Mouse (Mus musculus) limb, embryonic 10.5 days (tissue): ENCODE data around the gene Xylt1. TPM values are rescaled to one million over a fixed set of nuclear protein-coding genes. Genes with fewer than 3 reads are reported as not detected.

Experiments
- DNase-seq: peaks from one replicate; pipeline ENCODE4 v3.0.0-alpha.2; 2017; ENCODE audit warnings: low spot score
- H3K27ac ChIP-seq: fragments of 300-500 bp; sonication (generic); 2 replicates; pipeline ENCODE4 v1.5.1; 2016; ENCODE audit warnings: mild to moderate bottlenecking
- H3K27me3 ChIP-seq: fragments of 300-500 bp; sonication (generic); 2 replicates; pipeline ENCODE4 v1.6.1; 2016; ENCODE audit warnings: low read depth, mild to moderate bottlenecking; ENCODE audit not compliant: poor library complexity, severe bottlenecking
- H3K36me3 ChIP-seq: fragments of 300-500 bp; sonication (generic); 2 replicates; pipeline ENCODE4 v1.6.1; 2016; ENCODE audit warnings: mild to moderate bottlenecking, moderate library complexity
- H3K4me1 ChIP-seq: fragments of 300-500 bp; sonication (generic); 2 replicates; pipeline ENCODE4 v1.6.1; 2016
- H3K4me3 ChIP-seq: fragments of 300-500 bp; sonication (generic); 2 replicates; pipeline ENCODE4 v1.5.1; 2016; ENCODE audit warnings: mild to moderate bottlenecking, moderate library complexity
- H3K9me3 ChIP-seq: fragments of 300-500 bp; sonication (generic); replicated peaks from 2 replicates; pipeline ENCODE4 v1.6.1; 2016; ENCODE audit warnings: mild to moderate bottlenecking
- WGBS: fragments of 180-500 bp; shearing (Covaris S2); methylation state at CpG from one replicate; pipeline ENCODE4 v1.1.7; 2016; 5-methylcytosine and 5-hydroxymethylcytosine counted together
- polyA plus RNA-seq: library from polyadenylated mRNA; unstranded; fragments of >200 nt; fragmentation: Nextera tagmentation; extraction: Ambion mirVana; gene quantifications from 2 replicates; pipeline ENCODE4 v1.2.1, GENCODE M21; 2016

Gene Xylt1
- polyA plus RNA-seq, 1 experiment from 2014 or later, result 0.91 TPM

DNA sequence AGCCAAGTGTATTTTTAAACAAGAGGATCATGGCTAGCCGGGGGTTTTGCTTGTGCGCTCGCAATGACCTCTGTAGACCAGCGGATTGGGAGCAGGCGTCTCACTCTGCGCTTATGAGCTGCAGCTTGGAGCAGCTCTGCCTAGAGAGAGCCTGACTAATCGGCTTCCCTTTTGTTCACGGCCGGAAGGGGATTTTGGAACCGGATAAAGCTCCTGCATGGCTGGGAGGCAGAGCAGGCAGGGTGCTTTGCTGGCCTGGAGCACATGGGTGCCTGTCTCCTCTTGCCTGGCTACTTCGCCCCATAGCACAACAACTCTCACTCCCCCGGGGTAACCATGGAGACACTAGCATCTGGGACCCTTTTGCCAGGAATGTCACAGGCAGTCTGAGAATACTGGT, 172.4 kb downstream of the Xylt1 start:
- H3K4me1 ChIP-seq, result peaks cover 49% of the 10 kb centered on the region

GRCm38 (mm10) chr7:117555735-117556134, 175.0 kb downstream of the Xylt1 start:
- DNase-seq, result no peak
- H3K9me3 ChIP-seq, result no peaks in the 10 kb centered on the region
- 82% methylated on average over 2 of the region's 2 CpGs for WGBS
- H3K4me1 ChIP-seq, result peaks cover 50% of the 10 kb centered on the region
- H3K36me3 ChIP-seq, result no peaks in the 10 kb centered on the region
- H3K4me3 ChIP-seq, result no peak overlapping the region
- no peak overlapping the region for H3K27ac ChIP-seq
- no peaks in the 10 kb centered on the region for H3K27me3 ChIP-seq

More for the DNA sequence above, 172.4 kb downstream of the Xylt1 start:
- DNase-seq, result no peak
- Histone ChIP-seq H3K9me3 (no peaks in the 10 kb centered on the region), H3K27ac (peak overlapping the region; percentile 19; the same call in 1 of the 2 replicates), H3K4me3 (no peak overlapping the region), H3K36me3 (no peaks in the 10 kb centered on the region), H3K27me3 (no peaks in the 10 kb centered on the region)
- WGBS, result 69% methylated on average over 12 of the region's 12 CpGs

DNA sequence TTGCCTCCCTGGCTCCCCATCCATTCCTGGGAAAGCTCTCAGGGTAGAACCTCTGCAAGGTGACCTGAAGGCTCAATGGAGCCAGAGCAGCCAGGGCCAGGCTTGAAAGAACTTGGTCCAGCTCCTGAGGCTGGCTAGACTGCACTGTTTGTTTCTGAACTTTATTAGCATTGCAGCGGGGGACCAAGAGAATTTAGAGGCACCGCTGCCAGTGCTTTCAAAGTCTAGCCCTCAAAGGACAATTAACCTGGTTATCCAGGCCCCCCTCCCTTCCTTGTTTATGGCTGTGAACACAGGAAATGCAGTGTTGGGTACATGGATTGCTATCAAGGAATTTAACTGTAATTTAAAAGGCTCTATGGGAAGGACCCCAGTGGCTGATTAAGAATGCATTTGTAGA, 177.4 kb downstream of the Xylt1 start:
- no peaks in the 10 kb centered on the region for H3K9me3 ChIP-seq
- H3K4me3 ChIP-seq, result no peak overlapping the region
- no peaks in the 10 kb centered on the region for H3K27me3 ChIP-seq
- no peaks in the 10 kb centered on the region for H3K36me3 ChIP-seq
- DNase-seq, result no peak
- WGBS, result 47% methylated on average over 2 of the region's 2 CpGs
- peaks cover 34% of the 10 kb centered on the region for H3K4me1 ChIP-seq
- H3K27ac ChIP-seq, result peak overlapping the region; percentile 51; the same call in 1 of the 2 replicates

- DNase-seq, result no peak
- H3K27ac ChIP-seq, result no peak overlapping the region; the same call in 1 of the 2 replicates
- H3K4me3 ChIP-seq, result no peak overlapping the region
- H3K36me3 ChIP-seq, result no peaks in the 10 kb centered on the region
- WGBS, result 53% methylated on average over 3 of the region's 3 CpGs
- H3K4me1 ChIP-seq, result peaks cover 31% of the 10 kb centered on the region
- H3K27me3 ChIP-seq, result no peaks in the 10 kb centered on the region
- H3K9me3 ChIP-seq, result no peaks in the 10 kb centered on the region
Measured at GRCm38 (mm10) chr7:117559051-117559450, 178.3 kb downstream of the Xylt1 start.

- H3K27ac ChIP-seq, result no peak overlapping the region
- 87% methylated on average over 9 of the region's 9 CpGs for WGBS
- DNase-seq, result no peak
Measured at GRCm38 (mm10) chr7:117563939-117564499, 183.2 kb downstream of the Xylt1 start.

GRCm38 (mm10) chr7:117564627-117565026, 183.8 kb downstream of the Xylt1 start:
- 83% methylated on average over 4 of the region's 4 CpGs for WGBS
- no peak for DNase-seq
- no peak overlapping the region for H3K4me3 ChIP-seq
- H3K36me3 ChIP-seq, result no peaks in the 10 kb centered on the region
- H3K9me3 ChIP-seq, result no peaks in the 10 kb centered on the region
- H3K4me1 ChIP-seq, result peaks cover 4% of the 10 kb centered on the region; the same call in 1 of the 2 replicates
- H3K27ac ChIP-seq, result no peak overlapping the region
- H3K27me3 ChIP-seq, result no peaks in the 10 kb centered on the region

More at GRCm38 (mm10) chr7:117563939-117564499, 183.2 kb downstream of the Xylt1 start:
- Histone ChIP-seq H3K27me3 (no peaks in the 10 kb centered on the region), H3K36me3 (no peaks in the 10 kb centered on the region), H3K4me3 (no peak overlapping the region), H3K9me3 (no peaks in the 10 kb centered on the region), H3K4me1 (peaks cover 4% of the 10 kb centered on the region; the same call in 1 of the 2 replicates)

DNA sequence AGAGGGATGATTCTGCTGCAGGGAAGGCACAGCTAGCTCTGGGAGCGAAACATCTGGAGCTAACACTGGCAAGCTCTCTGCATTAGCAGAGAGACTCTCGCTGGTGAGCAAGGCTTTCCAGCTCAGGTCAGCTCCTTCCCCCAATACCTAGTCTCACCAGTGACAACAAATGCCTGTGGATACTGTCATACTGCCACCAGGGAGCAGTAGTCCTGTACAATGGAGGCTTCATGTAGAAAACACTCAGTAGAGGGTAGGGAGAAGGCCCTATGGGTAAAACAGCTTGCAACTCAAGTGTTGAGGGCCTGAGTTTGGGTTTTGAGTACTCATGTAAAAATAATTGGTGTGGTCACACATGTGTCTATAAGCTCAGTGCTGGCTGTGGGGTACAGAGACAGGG, 185.3 kb downstream of the Xylt1 start:
- DNase-seq, result no peak
- Histone ChIP-seq H3K27me3 (no peaks in the 10 kb centered on the region), H3K36me3 (no peaks in the 10 kb centered on the region), H3K27ac (no peak overlapping the region), H3K4me1 (peaks cover 4% of the 10 kb centered on the region; the same call in 1 of the 2 replicates), H3K9me3 (no peaks in the 10 kb centered on the region), H3K4me3 (no peak overlapping the region)
- WGBS, result 81% methylated on average over 2 of the region's 2 CpGs

DNA sequence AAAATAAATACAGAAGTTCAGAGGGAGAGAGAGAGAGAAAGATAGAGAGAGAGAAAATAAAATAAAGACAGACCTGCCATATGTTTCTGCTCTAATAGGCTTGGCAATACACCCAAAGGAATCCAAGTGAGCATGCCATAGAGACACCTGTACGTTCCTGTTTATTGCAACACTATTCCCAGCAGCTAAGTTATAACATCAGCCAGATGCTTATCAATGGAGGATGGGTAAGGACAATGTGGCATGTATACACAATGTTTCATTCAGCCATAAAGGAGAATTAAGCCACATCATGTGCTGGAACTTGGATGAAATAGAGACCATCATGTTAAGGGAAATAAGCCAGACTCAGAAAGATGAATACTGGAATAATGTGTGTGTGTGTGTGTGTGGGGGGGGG, 186.1 kb downstream of the Xylt1 start:
- Histone ChIP-seq H3K9me3 (no peaks in the 10 kb centered on the region), H3K4me1 (peaks cover 4% of the 10 kb centered on the region; the same call in 1 of the 2 replicates), H3K27ac (no peak overlapping the region), H3K36me3 (no peaks in the 10 kb centered on the region), H3K27me3 (no peaks in the 10 kb centered on the region), H3K4me3 (no peak overlapping the region)
- no peak for DNase-seq
- 95% methylated on average over 1 of the region's 1 CpGs for WGBS

GRCm38 (mm10) chr7:117567252-117567651, 186.5 kb downstream of the Xylt1 start:
- H3K9me3 ChIP-seq, result no peaks in the 10 kb centered on the region
- H3K27ac ChIP-seq, result no peak overlapping the region
- no peaks in the 10 kb centered on the region for H3K36me3 ChIP-seq
- DNase-seq, result no peak
- H3K27me3 ChIP-seq, result no peaks in the 10 kb centered on the region
- H3K4me3 ChIP-seq, result no peak overlapping the region
- WGBS, result 75% methylated on average over 5 of the region's 5 CpGs
- peaks cover 4% of the 10 kb centered on the region; the same call in 1 of the 2 replicates for H3K4me1 ChIP-seq

GRCm38 (mm10) chr7:117567653-117568340, 187.0 kb downstream of the Xylt1 start:
- Histone ChIP-seq H3K27ac (no peak overlapping the region), H3K27me3 (no peaks in the 10 kb centered on the region), H3K36me3 (no peaks in the 10 kb centered on the region), H3K4me1 (peaks cover 4% of the 10 kb centered on the region; the same call in 1 of the 2 replicates), H3K9me3 (no peaks in the 10 kb centered on the region), H3K4me3 (no peak overlapping the region)
- DNase-seq, result no peak
- 74% methylated on average over 11 of the region's 11 CpGs for WGBS

DNA sequence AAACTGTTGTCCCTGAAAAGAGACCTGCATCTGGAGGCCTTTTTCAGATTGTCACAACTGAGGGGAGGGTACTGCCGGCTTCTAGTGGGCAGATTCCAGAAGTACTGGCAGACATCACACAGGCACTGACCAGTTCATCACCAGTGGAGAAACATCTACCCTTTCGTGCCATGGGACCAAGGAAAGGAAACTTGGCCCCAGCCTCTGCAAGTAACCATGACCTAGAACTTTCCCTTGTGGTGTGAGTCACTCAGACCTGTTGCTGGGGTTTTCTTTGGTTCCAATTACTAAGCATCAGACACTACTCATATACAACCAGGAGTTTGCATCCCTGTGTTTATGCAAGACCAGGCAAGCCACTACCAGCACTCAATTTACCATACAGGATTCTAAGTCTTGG, 190.4 kb downstream of the Xylt1 start:
- no peaks in the 10 kb centered on the region for H3K27me3 ChIP-seq
- DNase-seq, result no peak
- H3K27ac ChIP-seq, result no peak overlapping the region
- no peaks in the 10 kb centered on the region for H3K36me3 ChIP-seq
- H3K9me3 ChIP-seq, result no peaks in the 10 kb centered on the region
- peaks cover 4% of the 10 kb centered on the region; the same call in 1 of the 2 replicates for H3K4me1 ChIP-seq
- 92% methylated on average over 2 of the region's 2 CpGs for WGBS
- H3K4me3 ChIP-seq, result no peak overlapping the region

GRCm38 (mm10) chr7:117571713-117572112, 190.9 kb downstream of the Xylt1 start:
- Histone ChIP-seq H3K9me3 (no peaks in the 10 kb centered on the region), H3K4me3 (no peak overlapping the region), H3K36me3 (no peaks in the 10 kb centered on the region), H3K4me1 (peaks cover 4% of the 10 kb centered on the region; the same call in 1 of the 2 replicates), H3K27ac (no peak overlapping the region), H3K27me3 (no peaks in the 10 kb centered on the region)
- WGBS, result 91% methylated on average over 5 of the region's 5 CpGs
- DNase-seq, result no peak

GRCm38 (mm10) chr7:117573170-117573569, 192.4 kb downstream of the Xylt1 start:
- Histone ChIP-seq H3K4me1 (no peaks in the 10 kb centered on the region), H3K4me3 (no peak overlapping the region), H3K27ac (no peak overlapping the region), H3K27me3 (no peaks in the 10 kb centered on the region), H3K36me3 (no peaks in the 10 kb centered on the region), H3K9me3 (no peaks in the 10 kb centered on the region)
- 81% methylated on average over 6 of the region's 6 CpGs for WGBS
- no peak for DNase-seq
